Mouse (Mus musculus) embryo, embryonic 9.5 days (tissue): ENCODE data around the gene Ddr1.

Experiments
- DNase-seq: peaks from one replicate; pipeline ENCODE4 v3.0.0-alpha.2; 2017; ENCODE audit errors: extremely low spot score

Ddr1 gene

DNA sequence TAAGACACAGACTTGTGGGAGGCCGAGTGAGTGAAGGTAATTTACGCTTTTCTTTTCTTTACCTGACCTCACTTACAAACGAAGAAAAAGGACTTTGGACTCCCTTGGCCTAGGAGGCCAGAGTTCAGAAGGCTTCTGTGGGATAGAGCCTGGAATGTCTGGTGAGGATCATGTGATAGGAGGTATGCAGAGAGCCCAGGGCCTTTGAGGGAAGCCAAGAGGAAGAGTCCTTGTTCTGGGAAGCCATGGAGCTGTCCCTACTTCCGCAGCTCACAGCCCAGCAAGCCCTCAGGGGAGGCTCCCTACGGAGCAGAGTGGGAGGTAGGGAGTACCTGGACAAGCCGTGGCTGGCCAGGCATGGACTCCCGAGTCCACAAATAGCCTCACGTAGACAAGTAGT lies 17.3 kb upstream of the Ddr1 start:
- DNase-seq = no peak

DNA sequence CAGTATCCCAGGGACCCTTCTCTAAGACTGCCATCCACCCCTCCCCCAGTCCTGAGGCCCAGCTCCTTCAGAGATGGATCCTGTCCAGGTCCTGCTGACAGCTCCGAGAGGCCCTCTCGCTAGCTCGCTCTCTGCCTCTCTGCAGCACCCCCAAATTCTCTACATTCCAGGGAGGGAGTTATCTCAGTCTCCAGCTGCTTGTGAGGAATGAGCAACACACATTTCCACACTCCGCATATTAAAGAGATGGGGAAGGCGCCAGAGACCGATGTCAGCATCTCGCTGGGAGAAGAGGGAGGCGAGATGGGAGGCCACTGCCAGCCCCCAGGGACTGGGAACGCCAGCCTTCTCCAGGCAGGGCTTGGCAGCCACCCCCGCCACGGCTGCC lies 15.9 kb upstream of the Ddr1 start:
- DNase-seq = peak; percentile 51

DNA sequence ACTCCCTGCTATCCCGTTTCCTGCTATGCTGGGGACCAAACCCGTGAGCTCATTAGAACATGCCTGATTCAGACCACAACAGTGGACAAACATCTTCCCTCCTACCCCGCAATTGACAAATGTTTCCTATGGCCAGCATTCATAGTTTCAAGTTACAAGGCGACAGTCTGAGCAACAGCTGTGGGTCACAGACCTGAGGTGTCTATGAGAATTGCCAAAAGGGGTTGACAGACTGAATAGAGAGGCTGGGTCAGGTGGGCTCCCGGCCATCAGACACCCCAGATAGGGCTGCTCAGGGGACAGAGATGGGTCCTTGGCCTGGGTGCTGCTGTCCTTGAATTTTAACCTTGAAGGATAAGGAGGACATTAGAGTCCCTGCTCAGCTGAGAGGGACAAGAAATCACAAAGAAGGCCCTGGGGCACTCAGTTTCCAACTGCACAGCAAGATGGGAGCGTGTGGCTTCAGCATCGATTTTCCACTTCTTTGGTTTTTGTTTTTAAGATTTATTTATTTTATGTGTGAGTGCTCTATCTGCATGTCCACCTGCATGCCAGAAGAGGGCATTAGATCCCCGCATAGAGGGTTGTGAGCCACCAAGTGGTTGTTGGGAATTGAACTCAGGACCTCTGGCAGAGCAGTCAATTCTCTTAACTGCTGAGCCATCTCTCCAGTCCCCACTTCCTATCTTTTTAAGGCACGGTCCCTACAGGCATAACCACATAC lies 15.4 kb upstream of the Ddr1 start:
- no peak for DNase-seq

DNA sequence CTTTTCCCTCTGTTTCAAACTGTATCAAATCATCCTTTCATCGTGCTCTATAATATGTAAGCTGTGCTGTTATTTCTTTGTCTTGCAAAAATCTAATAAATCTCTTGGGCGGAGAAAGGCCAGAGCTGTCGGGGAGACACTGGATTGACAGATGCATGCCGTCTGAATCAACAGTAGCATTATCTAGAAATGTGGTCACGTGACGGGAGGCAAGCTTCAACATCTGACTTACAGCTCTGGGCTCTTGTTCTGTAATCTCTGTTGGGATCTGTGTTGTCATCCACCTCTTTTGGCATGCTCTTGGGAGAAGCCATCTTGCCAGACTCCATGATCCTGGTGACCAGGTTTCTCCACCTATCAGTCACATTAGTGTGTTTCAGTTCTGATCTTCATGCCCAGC lies 12.7 kb upstream of the Ddr1 start:
- DNase-seq = no peak

DNA sequence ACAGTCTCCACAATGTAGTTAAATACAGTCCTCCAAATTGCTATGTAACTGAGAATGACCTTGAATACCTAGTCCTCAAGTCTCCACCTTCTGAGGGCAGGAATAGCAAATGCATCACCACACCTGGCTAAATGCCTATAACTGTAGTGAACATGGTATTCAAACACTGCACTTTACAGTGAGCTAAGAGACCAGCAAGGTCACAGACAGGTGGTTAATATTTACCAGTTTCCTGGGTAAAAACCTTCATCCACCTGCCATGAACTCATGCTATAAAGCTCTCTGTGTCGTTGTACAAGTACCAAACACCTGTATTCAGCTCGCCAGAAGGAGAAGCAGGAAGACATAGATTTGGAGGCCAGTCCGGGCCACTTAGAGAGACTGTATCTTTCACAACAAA lies 11.7 kb upstream of the Ddr1 start:
- DNase-seq = no peak

DNA sequence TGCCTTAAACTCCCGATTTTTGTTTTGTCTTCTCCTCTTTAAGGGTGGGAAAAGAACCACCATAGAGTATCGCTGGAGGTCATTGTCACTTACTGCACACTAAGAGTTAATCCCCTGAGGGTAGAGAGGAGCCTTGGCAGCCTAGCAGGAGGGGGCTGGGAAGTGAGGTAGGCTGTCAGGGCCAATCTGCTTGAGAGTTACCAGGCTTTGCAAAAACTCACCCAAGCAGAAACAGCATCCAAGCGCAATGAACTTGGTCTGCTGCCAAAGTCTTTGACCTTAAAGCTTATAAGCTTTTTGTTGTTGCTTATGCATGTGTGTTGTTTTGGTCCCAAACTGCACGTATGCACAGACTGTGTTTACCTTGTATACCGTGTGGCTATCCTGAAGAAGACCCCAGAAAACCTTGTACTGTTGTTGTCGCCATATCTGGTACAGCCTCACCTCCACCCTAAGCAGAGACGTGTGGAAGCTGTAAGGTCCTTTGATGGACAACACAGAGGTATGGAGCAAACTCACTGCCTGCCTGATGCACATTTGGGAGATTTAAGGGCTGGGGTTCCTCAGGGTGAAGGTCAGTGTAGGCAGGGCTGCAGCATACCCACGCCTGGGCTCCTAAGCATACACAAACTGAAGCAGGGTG lies 6.4 kb upstream of the Ddr1 start:
- DNase-seq = no peak

DNA sequence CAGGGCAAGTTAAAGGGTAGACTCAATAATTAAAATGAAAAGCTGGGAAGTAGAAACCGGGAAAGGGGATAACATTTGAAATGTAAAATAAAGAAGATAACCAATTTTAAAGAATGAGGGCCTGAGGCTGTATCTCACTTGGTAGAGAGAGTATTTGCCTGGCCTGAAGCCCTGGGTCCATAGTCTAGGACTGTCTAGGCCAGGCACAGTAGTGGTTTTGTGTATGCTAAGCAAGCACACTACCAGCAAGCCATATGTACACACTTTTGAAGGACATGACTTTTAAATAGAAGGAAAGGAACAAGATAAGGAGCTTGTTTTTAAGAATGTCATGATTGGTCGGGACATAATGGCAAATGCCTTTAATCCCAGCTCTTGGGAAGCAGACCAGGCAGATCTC lies 4.2 kb upstream of the Ddr1 start:
- DNase-seq = no peak

DNA sequence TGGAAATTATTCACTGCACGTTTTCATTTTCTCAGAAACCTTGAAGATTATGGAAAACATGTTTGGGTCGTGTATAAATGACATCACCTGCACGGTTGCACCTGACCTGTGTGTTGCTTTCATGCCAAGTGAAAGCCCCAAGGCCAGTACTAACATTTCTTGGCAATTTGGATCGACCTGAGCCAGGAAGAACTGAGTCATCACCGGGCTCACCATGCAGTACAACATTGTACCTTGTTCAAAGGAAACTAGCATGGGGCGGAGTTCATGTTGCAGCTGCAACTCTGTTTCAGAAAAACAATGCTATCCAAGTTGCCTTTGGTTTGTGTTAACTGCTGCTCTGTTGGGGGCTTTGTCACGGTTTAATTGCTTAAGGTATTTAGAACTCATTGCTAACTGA lies 3.5 kb upstream of the Ddr1 start:
- DNase-seq = no peak

DNA sequence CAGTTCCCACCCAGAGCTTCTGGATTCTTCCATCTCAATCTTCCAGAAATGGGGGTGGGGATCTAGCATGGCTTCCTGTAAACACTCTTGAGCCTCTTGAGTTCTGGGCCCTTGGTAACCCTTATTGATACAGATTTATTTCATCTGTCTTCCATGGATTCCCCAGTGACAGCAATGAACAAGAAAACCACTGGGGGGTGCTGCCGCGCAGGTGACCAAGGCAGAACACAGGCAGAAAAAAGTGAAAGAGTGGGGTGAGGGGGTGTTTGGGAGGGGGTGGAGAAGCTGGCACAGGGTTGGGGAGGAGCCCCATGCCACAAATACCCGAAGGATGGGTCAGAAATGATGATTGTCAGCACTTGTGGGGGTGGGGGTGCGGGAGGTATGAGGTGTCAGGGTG lies 1.4 kb upstream of the Ddr1 start:
- DNase-seq = peak; percentile 50

DNA sequence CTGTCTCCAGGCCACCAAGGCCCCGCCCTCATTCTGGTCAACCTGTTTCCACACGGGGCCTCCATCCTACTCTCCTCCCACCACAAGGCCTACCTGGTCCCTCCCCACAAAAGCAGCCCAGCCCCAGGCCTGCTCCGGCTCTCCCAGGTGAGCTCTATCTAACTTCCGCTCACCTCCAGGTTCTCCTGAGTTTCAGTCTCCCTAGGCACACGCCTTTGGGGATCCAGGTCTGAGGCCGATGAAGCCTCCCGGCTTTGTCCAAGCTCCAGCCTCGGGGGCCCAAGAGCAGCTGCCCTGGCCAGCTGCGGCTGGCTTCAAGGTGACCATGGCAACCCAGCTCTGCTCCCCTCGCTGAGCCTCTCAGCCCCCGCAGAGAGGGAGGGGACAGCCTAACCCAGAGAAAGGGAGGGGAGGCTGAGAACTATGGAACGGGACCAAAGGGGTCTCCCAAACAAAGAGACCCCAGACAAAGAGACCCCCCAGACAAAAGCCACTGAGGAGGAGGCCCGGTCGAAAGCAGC lies 610 bp downstream of the Ddr1 start:
- peak; percentile 87 for DNase-seq

DNA sequence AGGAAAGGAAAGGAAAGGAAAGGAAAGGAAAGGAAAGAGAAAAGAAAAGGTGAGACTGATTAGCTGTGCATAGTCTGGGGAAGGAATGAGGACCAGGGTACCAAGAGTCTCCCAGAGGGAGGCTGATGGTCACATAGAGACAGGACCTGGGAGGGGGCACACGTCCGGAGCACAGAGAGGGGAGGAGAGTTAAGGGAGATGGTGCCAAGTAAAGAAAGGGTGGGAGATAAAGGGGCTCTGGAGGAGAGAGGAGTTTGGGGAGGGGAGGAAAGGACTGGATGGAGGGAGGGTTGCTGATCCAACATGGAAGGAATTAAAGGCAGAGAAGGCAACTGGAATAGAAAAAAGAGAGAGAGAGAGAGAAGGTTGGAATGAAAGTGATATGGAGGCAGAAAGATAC lies 1.4 kb downstream of the Ddr1 start:
- DNase-seq = no peak

DNA sequence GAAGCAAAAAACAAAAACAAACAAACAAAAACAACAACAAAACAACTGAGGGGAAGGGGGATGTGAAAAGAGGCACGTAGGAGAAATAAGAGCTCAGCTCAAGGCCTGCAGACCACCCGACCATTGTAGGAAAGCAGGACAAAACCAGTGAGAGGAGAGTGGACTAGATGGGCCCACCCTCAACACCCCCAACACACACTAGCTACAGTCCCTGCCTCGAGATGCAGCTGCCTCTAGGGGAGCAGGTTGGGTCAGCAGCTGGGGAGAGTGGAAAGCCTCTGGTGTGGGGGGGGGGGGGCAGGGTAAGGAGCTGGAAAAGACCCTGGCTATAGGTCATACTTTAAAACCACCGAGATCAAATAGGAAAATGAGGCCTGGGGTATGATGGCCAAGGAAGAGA lies 1.8 kb downstream of the Ddr1 start:
- DNase-seq = no peak

DNA sequence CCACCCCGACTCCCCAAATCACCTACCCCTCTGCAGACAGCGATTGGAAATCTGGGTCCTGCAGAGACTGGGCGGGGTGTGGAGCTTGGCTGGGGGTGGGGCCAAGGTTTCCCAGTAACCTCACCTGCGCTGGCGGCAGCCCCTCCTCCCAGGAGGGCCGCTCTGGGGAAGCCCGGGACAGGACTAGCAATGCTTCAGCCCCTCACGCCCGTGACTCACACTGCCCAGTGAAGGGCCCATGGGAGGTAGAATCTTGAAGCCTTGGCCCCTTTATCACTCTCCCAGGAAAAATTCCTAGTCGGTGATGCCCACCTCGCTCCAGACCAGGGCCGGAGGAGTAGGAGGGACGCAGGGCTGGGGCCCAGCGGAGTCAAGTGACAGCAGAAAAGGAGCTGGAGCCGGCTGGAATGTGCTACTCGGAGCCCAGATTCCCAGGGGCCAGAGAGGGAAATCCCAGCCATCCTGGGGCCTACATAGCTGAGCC lies 2.4 kb downstream of the Ddr1 start:
- DNase-seq = peak; percentile 65

DNA sequence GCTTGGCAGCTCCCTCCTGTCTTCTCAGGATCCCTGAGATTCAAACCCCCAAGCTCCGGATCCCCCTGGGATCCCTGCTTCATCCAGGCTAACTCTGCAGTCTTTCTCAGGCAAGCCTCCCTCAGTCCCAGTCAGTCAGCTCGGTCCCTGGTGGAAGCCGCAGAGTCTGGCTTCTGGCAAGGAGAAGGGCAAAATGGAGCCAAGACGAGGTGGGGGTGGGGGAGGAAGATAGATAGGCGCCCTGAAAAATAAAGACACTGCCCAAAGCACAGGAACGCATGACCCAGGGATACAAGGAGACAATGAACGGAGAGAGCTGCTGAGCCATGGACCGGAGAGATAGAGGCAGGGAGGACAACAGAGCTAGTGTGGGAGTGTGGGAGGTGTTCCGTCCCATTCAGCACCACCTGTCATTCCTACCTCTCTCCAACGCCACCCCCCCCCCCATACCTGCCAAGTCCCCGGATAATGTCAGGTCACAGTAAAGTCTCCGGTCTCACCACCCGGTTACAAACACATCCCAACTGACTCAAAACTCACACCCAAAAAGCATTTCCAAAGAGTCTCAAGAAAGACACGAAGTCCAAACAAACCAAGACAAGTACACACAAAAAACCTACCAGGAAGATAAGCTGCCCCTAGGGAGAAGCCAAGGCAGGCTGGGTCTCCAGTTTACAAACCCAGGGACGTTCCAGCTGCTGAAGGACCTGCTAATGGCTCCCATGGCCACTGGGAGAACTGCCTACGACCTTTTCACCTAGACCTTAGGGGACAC lies 3.0 kb downstream of the Ddr1 start:
- no peak for DNase-seq

DNA sequence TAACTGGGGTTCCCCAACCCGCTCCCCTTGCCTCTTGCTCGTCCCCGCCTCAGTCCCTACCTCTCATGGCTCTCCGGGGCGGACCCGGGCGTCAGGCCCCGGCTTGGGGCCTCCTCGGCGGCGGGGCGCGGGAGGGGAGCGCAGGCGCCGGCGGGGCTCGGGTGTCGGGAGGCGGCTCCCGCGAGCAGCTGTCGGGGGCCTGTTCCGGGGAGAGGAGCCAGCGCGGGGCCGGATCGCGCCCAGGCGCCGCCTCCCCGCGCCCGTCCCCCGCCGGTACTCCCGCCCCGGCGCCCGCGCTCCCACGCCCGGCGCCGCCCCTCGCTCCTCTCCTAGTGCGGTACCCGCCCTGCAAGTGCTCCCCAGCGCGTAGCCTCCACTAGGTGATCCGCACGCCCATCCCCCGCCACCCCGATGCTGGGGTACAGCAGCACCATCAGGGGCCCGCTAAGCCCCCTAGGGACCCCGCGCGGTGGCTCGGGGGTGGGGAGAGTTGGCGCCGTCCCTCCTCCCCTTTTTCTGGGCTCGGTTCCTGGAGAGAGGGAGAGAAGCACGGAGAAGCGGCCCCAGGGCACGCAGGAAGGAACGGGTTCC lies 4.0 kb downstream of the Ddr1 start:
- DNase-seq = peak; percentile 74

DNA sequence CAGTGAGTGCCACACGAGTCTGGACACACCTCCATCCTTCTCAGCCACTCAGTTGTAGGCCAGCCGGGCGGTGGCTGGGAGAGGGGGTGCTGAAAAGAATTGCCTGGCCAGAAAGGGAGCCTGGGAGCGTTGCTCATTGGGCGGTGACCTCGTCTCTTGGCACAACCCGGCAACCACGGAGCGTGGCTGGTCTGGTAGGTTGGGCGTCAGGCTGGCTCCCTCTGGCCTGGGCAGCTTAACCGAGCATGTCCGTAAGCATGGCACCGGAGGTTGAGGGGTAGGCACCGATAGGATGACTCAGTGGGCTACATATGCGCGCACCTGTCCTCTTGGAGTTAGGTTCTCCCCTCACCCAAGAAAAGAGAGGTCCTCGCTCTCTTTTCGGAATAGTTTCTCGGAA lies 4.5 kb downstream of the Ddr1 start:
- no peak for DNase-seq

DNA sequence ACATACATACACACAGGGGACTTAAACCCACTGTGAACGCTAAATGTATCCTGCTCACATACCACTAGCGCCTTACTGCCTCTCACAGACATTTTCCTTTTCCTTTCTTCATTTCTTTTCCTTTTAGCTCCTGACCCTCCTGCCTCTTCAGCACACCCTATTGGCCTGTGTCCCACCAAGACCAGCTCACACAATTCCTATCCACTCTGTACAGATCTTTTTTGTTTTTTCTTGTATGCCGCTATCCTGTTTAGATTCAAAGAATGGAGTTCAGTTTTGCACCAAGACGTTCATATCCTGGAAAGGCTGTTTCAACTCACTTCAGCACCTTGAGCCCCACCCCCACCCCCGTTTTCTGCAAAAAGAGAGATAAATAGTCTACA lies 5.9 kb downstream of the Ddr1 start:
- DNase-seq = no peak

DNA sequence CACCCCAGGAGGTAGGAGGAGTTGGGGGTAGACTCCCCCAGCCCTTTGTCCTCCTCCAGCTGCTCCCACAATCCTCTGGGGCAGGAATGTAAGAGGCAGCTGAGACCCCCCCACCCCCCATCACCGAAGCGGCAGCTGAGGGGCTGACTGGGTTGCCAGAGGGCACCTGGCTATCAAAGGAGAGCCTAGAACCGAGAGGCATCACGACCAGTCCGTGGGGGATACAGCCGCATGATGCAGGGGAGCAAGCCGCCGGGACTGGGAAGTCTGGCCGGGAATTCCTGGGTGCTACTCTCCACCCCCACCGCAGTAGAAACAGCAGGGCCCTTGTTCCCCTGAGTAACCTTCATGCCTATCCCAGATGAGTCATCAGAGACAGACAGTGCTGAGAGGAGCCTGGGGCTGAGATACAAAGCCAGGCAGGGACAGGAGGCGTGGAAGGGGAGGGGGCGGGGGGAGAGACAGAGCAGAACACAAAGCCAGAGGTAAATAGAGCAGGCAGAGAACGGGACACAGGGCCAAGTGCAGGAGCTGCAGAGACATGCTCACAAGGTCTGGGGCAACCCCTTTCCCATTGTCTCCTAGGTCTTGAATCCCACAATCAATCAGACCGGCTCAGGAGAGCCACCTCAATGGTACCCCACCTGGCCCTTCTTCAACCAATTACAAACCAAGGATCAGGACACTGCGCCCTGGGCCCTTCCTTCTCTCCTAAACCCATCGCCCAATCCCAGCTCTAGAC lies 6.5 kb downstream of the Ddr1 start:
- peak; percentile 68 for DNase-seq

DNA sequence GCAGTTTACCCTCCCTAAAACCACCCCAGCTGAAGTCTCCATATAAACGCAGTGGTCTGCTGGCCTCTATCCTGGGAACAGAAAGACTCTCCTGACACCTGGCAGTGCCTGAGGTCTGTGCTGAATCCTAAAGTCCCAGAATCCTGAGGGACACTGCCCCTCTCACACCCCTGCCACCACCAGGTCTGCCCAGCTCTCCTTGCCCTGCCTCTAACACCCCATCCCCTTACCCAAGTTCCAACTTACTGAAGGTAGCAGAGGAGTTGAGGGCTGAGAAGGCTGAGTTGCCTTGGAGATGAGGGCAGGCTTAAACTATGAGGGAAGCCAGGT lies 7.0 kb downstream of the Ddr1 start:
- no peak for DNase-seq

DNA sequence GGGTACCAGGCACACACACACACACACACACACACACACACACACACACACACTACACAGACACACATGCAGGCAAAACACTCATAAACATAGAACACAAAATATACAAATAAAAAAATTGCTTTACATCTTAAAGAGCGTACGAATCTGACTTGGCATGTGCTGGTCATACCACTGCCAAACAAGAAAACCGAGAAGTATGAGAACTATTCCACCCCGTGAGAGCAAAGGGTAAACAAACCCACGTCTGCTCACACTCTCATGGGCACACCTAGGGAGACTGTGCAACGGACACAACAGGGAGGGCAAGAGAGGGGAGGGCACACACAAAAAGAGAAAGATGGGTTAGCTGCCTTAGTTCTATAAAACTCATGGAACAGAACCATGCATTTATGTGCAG lies 7.7 kb downstream of the Ddr1 start:
- DNase-seq = no peak

DNA sequence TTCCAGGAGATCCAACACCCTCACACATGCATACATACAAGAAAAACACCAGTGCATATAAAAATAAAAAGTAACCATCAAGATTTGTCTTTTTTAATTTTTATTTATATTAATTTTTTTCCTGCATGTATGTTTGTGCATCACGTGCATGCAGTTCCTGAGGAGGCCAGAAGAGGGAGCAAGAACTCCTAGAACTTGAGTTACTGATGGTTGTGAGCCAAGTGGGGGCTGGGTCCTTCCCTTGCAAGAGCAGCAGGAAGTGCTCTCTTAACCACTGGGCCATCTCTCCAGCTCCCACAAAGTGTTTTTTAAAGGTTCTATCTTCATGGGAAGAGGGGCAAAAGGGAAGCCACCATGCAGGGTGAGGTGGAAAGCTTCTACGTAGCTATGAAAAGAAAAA lies 9.1 kb downstream of the Ddr1 start:
- DNase-seq = no peak

DNA sequence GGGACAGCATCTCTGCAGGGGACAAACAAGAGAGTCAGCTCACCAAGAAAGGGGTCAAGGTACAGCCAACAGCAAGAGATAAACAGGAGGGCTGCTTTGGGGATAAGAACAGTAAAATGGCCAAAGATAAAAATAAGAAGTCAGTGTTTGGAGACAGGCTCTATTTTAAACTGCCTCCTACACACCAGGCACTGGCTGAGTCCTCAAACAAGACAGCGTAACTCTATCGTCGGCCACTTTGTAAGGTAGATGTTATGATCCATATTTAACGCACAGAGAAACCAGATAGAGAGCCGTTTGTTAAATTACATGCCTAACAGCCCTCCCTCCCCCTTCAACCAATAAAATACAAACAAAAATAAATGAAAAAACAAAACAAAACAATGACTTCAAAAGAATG lies 10.5 kb downstream of the Ddr1 start:
- DNase-seq = no peak
